Mouse (Mus musculus) CH12.LX (cell line): ENCODE data around the gene Nyx.

ENCODE experiments used
- E2F4 ChIP-seq: IDR thresholded peaks from 2 replicates; pipeline ENCODE4 v1.6.1; 2011; ENCODE audit warnings: low read depth, low read length, improper control_type of control experiment; ENCODE audit not compliant: insufficient replicate concordance
- POLR2A ChIP-seq: IDR thresholded peaks from 2 replicates; pipeline ENCODE4 v1.6.1; 2011; ENCODE audit warnings: low read depth, mild to moderate bottlenecking, improper control_type of control experiment, low read length
- ZC3H11A ChIP-seq: IDR thresholded peaks from 2 replicates; pipeline ENCODE4 v1.6.1; 2012; ENCODE audit warnings: low read depth, mild to moderate bottlenecking, inconsistent platforms, low read length, improper control_type of control experiment
- ZKSCAN1 ChIP-seq: IDR thresholded peaks from 2 replicates; pipeline ENCODE4 v1.6.1; 2012; ENCODE audit warnings: low read depth, inconsistent platforms, low read length, improper control_type of control experiment, borderline replicate concordance

DNA sequence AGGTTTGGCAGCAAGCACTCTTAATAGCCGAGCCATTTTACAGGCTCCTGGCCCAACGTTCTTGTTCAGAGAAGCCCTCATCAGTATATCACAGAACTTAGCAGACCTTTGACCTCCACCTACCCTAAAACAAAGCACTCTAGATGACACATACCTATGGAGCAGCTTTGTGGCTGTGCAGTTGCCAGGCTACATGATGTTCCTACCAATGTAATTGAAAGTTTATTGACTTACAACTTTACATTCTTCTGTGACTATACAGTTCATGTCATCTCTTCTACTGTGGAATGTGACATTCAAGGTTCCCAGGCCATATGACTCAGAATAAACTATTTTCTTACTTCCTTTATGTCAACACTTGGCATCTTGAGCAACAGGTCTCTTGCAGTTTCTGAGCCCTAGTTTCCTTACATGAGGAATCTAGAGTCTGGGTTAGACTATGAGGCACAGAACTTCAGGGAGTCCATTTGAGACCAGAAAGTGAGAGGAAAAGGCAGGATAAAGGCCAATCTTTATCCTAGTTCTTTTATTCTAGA lies 2.9 kb upstream of the Nyx start:
- TF ChIP-seq E2F4 (no peak), POLR2A (no peak), ZKSCAN1 (no peak), ZC3H11A (no peak)
